Mouse (Mus musculus): Measurements from ENCODE around the gene Zscan18. TPM values are rescaled to one million over a fixed set of nuclear protein-coding genes. Genes with fewer than 3 reads are reported as not detected.

Zscan18 gene
- total RNA-seq, 4 experiments from 2014 or later = 6.0 to 7.8 (median 7.3) TPM

Other genes with a start within 250 kb of the Zscan18 start
- gene Vmn2r53, start 194.8 kb downstream of the Zscan18 start, total RNA-seq (2022) = under 1 TPM; 0.03 to 0.09 (median 0.08) TPM
- under 1 TPM in 1 of 4 experiments, not detected in 3; 0.12 TPM for gene Vmn2r54, start 163.3 kb downstream of the Zscan18 start, total RNA-seq (2022)
- under 1 TPM in 1 of 4 experiments, not detected in 3; 0.34 TPM for gene Vmn2r55, start 118.6 kb downstream of the Zscan18 start, total RNA-seq (2022)
- gene Vmn2r56, start 68.6 kb downstream of the Zscan18 start, total RNA-seq (2022) = under 1 TPM in 1 of 4 experiments, not detected in 3; 0.06 TPM
- gene Zfp329, start 15.2 kb upstream of the Zscan18 start, total RNA-seq (2022) = 10 to 100 TPM; 10.8 to 15.6 (median 13.4) TPM
- 10 to 100 TPM; 23.0 to 30.1 (median 25.8) TPM for gene Zfp110, start 31.1 kb upstream of the Zscan18 start, total RNA-seq (2022)
- gene Zfp128, start 77.5 kb upstream of the Zscan18 start, total RNA-seq (2022) = 1 to 10 TPM; 3.5 to 6.3 (median 4.1) TPM
- gene Zscan22, start 94.2 kb upstream of the Zscan18 start, total RNA-seq (2022) = 10 to 100 TPM; 12.0 to 19.1 (median 16.4) TPM
- 100 to 1,000 TPM; 901 to 965 (median 918) TPM for gene Rps5, start 118.7 kb upstream of the Zscan18 start, total RNA-seq (2022)
- gene Rnf225, start 123.8 kb upstream of the Zscan18 start, total RNA-seq (2022) = under 1 TPM; 0.20 to 0.38 (median 0.34) TPM
- gene Zfp324, start 162.2 kb upstream of the Zscan18 start, total RNA-seq (2022) = 10 to 100 TPM; 11.9 to 15.8 (median 13.8) TPM
- 10 to 100 TPM in 2 of 4 experiments, 1 to 10 TPM in 2; 6.9 to 12.6 (median 10.1) TPM for gene Zfp446, start 174.2 kb upstream of the Zscan18 start, total RNA-seq (2022)
- gene Slc27a5, start 194.6 kb upstream of the Zscan18 start, total RNA-seq (2022) = under 1 TPM in 2 of 4 experiments, not detected in 2; 0.18 to 0.32 TPM
- 100 to 1,000 TPM; 223 to 300 (median 260) TPM for gene Trim28, start 195.5 kb upstream of the Zscan18 start, total RNA-seq (2022)
- gene Zbtb45, start 206.4 kb upstream of the Zscan18 start, total RNA-seq (2022) = 10 to 100 TPM; 15.2 to 19.9 (median 17.5) TPM
- gene Chmp2a, start 231.2 kb upstream of the Zscan18 start, total RNA-seq (2022) = 100 to 1,000 TPM; 235 to 249 (median 240) TPM
- gene Ube2m, start 234.6 kb upstream of the Zscan18 start, total RNA-seq (2022) = 100 to 1,000 TPM; 168 to 169 (median 168) TPM

All from adrenal gland, adult 8-10 months (tissue).